Mouse (Mus musculus) CH12.LX (cell line): Measurements from ENCODE around the gene Slc22a17. TPM values are rescaled to one million over a fixed set of nuclear protein-coding genes. Genes with fewer than 3 reads are reported as not detected.

Source experiments
- DNase-seq: peaks from one replicate; pipeline ENCODE4 v3.0.0-alpha.2; 2013; ENCODE audit errors: extremely low read depth
- H3K27ac ChIP-seq: 2 replicates; pipeline ENCODE4 v1.5.1; 2012; ENCODE audit warnings: low read depth, mild to moderate bottlenecking, control low read depth, moderate library complexity; ENCODE audit not compliant: insufficient read depth
- H3K27me3 ChIP-seq: replicated peaks from 2 replicates; pipeline ENCODE3; 2012; ENCODE audit warnings: inconsistent platforms
- H3K36me3 ChIP-seq, 2 experiments: replicated peaks in 1 of 2; 2 replicates each; pipeline versions ENCODE3 to v1.6.1; 2012; ENCODE audit warnings: inconsistent platforms in 1 of 2, low read length in 1 of 2, mild to moderate bottlenecking in 1 of 2, mixed read lengths in 1 of 2, moderate library complexity in 1 of 2; ENCODE audit not compliant: control insufficient read depth in 1 of 2, insufficient read depth in 1 of 2
- H3K4me1 ChIP-seq, 2 experiments: 2 replicates each; pipeline ENCODE4 v1.6.1; 2012; ENCODE audit warnings: inconsistent platforms in 1 of 2, moderate library complexity in 1 of 2; ENCODE audit not compliant: insufficient read depth in 2 of 2, control insufficient read depth in 1 of 2
- H3K4me2 ChIP-seq: 2 replicates; pipeline ENCODE4 v1.6.1; 2012; ENCODE audit warnings: low read depth, mild to moderate bottlenecking, control low read depth; ENCODE audit not compliant: poor library complexity, insufficient read depth, severe bottlenecking
- H3K4me3 ChIP-seq, 3 experiments: fragments of 150-350 bp in 1 of 3; sonication (generic) in 1 of 3; replicated peaks in 1 of 3; 2 replicates each; pipeline versions ENCODE3 to v1.5.1; 2011 to 2012; ENCODE audit warnings: low read depth in 2 of 3, low read length in 2 of 3, mild to moderate bottlenecking in 2 of 3, moderate library complexity in 2 of 3, control low read depth in 1 of 3, improper control_type of control experiment in 1 of 3, inconsistent platforms in 1 of 3, mixed read lengths in 1 of 3; ENCODE audit not compliant: poor library complexity in 1 of 3
- H3K79me2 ChIP-seq: replicated peaks from 2 replicates; pipeline ENCODE4 v1.6.1; 2012; ENCODE audit warnings: mild to moderate bottlenecking, moderate library complexity; ENCODE audit not compliant: control insufficient read depth, poor library complexity, insufficient read depth, severe bottlenecking; ENCODE audit errors: extremely low read depth
- H3K9ac ChIP-seq: 2 replicates; pipeline ENCODE4 v1.6.1; 2012; ENCODE audit warnings: low read depth, mild to moderate bottlenecking, control low read depth, moderate library complexity; ENCODE audit not compliant: insufficient read depth
- H3K9me3 ChIP-seq: replicated peaks from 2 replicates; pipeline ENCODE3; 2012; ENCODE audit warnings: low read length, inconsistent platforms, mixed read lengths
- CTCF ChIP-seq, 2 experiments: IDR thresholded peaks in 1 of 2; conservative IDR thresholded peaks in 1 of 2; 2 replicates each; pipeline ENCODE4 v1.5.1; 2011 to 2012; ENCODE audit warnings: low read depth in 2 of 2, low read length in 2 of 2, improper control_type of control experiment in 1 of 2, inconsistent platforms in 1 of 2, mild to moderate bottlenecking in 1 of 2, moderate library complexity in 1 of 2
- ELF1 ChIP-seq: IDR thresholded peaks from 2 replicates; pipeline ENCODE4 v1.6.1; 2014; ENCODE audit warnings: low read depth, mild to moderate bottlenecking, inconsistent platforms, low read length, improper control_type of control experiment
- GABPA ChIP-seq: IDR thresholded peaks from 2 replicates; pipeline ENCODE4 v1.6.1; 2012; ENCODE audit warnings: low read depth, low read length, improper control_type of control experiment, inconsistent platforms; ENCODE audit not compliant: insufficient replicate concordance
- JUN ChIP-seq: IDR thresholded peaks from 2 replicates; pipeline ENCODE4 v1.6.1; 2011; ENCODE audit warnings: low read depth, mild to moderate bottlenecking, low read length, improper control_type of control experiment, moderate library complexity; ENCODE audit not compliant: insufficient read depth
- KAT2A ChIP-seq: IDR thresholded peaks from 2 replicates; pipeline ENCODE4 v1.6.1; 2012; ENCODE audit warnings: low read length, improper control_type of control experiment, inconsistent platforms; ENCODE audit not compliant: insufficient replicate concordance
- MAFK ChIP-seq: IDR thresholded peaks from 2 replicates; pipeline ENCODE4 v1.6.1; 2011; ENCODE audit warnings: low read length, improper control_type of control experiment; ENCODE audit not compliant: insufficient replicate concordance
- MAZ ChIP-seq: IDR thresholded peaks from 2 replicates; pipeline ENCODE4 v1.6.1; 2012; ENCODE audit warnings: low read depth, mild to moderate bottlenecking, inconsistent platforms, low read length, improper control_type of control experiment, moderate library complexity
- MEF2A ChIP-seq: IDR thresholded peaks from 2 replicates; pipeline ENCODE4 v1.6.1; 2014; ENCODE audit warnings: low read depth, mild to moderate bottlenecking, inconsistent platforms, low read length, improper control_type of control experiment, borderline replicate concordance
- MYC ChIP-seq: IDR thresholded peaks from 2 replicates; pipeline ENCODE4 v1.6.1; 2011; ENCODE audit warnings: low read depth, mild to moderate bottlenecking, improper control_type of control experiment, low read length
- NELFE ChIP-seq: IDR thresholded peaks from 2 replicates; pipeline ENCODE4 v1.6.1; 2011; ENCODE audit warnings: low read depth, low read length, improper control_type of control experiment
- PAX5 ChIP-seq: IDR thresholded peaks from 2 replicates; pipeline ENCODE4 v1.6.1; 2012; ENCODE audit warnings: low read length, inconsistent platforms, mixed read lengths
- POLR2A ChIP-seq: IDR thresholded peaks from 2 replicates; pipeline ENCODE4 v1.6.1; 2011; ENCODE audit warnings: low read depth, mild to moderate bottlenecking, improper control_type of control experiment, low read length
- POLR2AphosphoS2 ChIP-seq: IDR thresholded peaks from 2 replicates; pipeline ENCODE4 v1.6.1; 2011; ENCODE audit warnings: low read depth, low read length, improper control_type of control experiment
- RAD21 ChIP-seq: IDR thresholded peaks from 2 replicates; pipeline ENCODE4 v1.6.1; 2011; ENCODE audit warnings: low read depth, mild to moderate bottlenecking, low read length, improper control_type of control experiment, moderate library complexity
- SIN3A ChIP-seq: IDR thresholded peaks from 2 replicates; pipeline ENCODE4 v1.6.1; 2012; ENCODE audit warnings: low read length, improper control_type of control experiment, inconsistent platforms
- TBP ChIP-seq: conservative IDR thresholded peaks from 2 replicates; pipeline ENCODE4 v1.6.1; 2011; ENCODE audit warnings: low read depth, low read length, improper control_type of control experiment
- TCF12 ChIP-seq: IDR thresholded peaks from 2 replicates; pipeline ENCODE4 v1.6.1; 2014; ENCODE audit warnings: low read depth, mild to moderate bottlenecking, inconsistent platforms, low read length, improper control_type of control experiment
- USF1 ChIP-seq: IDR thresholded peaks from 2 replicates; pipeline ENCODE4 v1.6.1; 2014; ENCODE audit warnings: low read depth, mild to moderate bottlenecking, inconsistent platforms, low read length, improper control_type of control experiment
- USF2 ChIP-seq: conservative IDR thresholded peaks from 2 replicates; pipeline ENCODE4 v1.6.1; 2011; ENCODE audit warnings: low read depth, low read length, improper control_type of control experiment
- ZKSCAN1 ChIP-seq: IDR thresholded peaks from 2 replicates; pipeline ENCODE4 v1.6.1; 2012; ENCODE audit warnings: low read depth, inconsistent platforms, low read length, improper control_type of control experiment, borderline replicate concordance
- ZMIZ1 ChIP-seq: IDR thresholded peaks from 2 replicates; pipeline ENCODE4 v1.6.1; 2012; ENCODE audit warnings: low read depth, mild to moderate bottlenecking, inconsistent platforms, low read length, improper control_type of control experiment
- dilution Hi-C: fragments of 300-500 bp; cut with MboI; formaldehyde crosslinking; loops from 2 replicates; pipeline ENCODE4 v1.14.3; 2020; ENCODE audit warnings: low sequenced_read_pairs; ENCODE audit not compliant: extremely low pct_unique_long_range_greater_than_20kb, extremely low pct_ligation_motif_present
- in situ Hi-C: fragments of 300-500 bp; cut with MboI; formaldehyde crosslinking; loops from 3 replicates; pipeline ENCODE4 v1.14.3; 2019; ENCODE audit warnings: low sequenced_read_pairs, low pct_ligation_motif_present, low pct_unique_long_range_greater_than_20kb, mixed read lengths
- polyA plus RNA-seq: library from polyadenylated mRNA; unstranded; fragments of >175 nt; gene quantifications from 2 replicates; pipeline ENCODE4 v1.2.1, GENCODE M21; 2012; ENCODE audit warnings: low read depth; ENCODE audit not compliant: insufficient read length
- total RNA-seq, 2 experiments: library from RNA; depleted of rRNA; stranded (reverse); fragments of 300-350 nt in 1 of 2; fragments of >200 nt in 1 of 2; gene quantifications; 2 replicates each; pipeline ENCODE4 v1.2.3; 2012 to 2014

Gene Slc22a17
- total and polyA plus RNA-seq, 3 experiments: 0.04 to 1.1 (median 0.34) TPM

DNA sequence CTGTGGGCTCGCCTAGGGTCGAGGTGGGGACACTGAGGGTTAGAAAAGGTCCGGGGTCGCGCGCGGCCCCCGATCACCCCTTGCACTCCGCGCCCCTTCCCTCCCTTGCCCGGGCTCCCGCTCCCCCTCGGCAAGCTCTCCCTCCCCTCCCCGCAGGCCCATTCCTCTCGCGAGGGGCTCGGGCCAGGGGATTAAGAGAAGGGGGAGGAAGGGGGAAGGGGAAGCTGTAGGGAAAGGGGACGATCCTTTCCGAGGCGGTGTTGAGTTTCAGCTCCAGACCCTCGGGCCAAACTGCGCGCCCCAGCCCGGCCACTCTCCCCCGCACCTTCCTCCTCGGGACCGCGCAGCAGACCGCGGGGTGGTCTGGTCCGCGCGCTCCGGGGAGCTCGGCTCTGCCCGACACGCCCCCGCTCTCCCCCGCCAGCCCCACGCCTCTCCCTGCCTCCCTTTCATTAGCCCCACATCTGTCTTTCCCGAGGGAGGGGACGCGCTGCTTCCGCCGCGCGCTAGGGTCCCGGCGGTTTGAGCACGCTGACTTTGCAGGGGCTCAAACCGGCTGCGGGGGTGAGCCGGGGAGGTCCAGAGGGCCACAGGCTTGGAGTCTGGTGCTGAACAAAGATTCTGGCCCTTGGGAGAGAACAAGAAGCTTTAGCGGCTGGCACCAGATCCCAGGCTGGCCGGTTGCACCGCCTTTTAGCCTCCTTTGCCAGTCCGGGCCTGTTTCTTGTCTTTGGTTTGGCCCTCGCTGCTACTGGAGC lies 13.6 kb upstream of the Slc22a17 start:
- TF ChIP-seq KAT2A (no peak), ELF1 (no peak), MYC (no peak), MAFK (no peak)
- no peak overlapping the region for H3K4me2 ChIP-seq
- peaks cover 90% of the 10 kb centered on the region for H3K27me3 ChIP-seq
- in situ Hi-C loops: no loop called here
- no peaks in the 10 kb centered on the region for H3K36me3 ChIP-seq
- peaks cover 0 to 5% of the 10 kb centered on the region in 2 experiments; a peak in 1 of 4 replicates for H3K4me1 ChIP-seq
- peaks cover 4% of the 10 kb centered on the region for H3K9me3 ChIP-seq
- DNase-seq: no peak
- dilution Hi-C loops: no loop called here
- H3K27ac ChIP-seq: no peak overlapping the region
- H3K9ac ChIP-seq: no peak overlapping the region
- H3K79me2 ChIP-seq: no peaks in the 10 kb centered on the region
- H3K4me3 ChIP-seq: no peak overlapping the region

DNA sequence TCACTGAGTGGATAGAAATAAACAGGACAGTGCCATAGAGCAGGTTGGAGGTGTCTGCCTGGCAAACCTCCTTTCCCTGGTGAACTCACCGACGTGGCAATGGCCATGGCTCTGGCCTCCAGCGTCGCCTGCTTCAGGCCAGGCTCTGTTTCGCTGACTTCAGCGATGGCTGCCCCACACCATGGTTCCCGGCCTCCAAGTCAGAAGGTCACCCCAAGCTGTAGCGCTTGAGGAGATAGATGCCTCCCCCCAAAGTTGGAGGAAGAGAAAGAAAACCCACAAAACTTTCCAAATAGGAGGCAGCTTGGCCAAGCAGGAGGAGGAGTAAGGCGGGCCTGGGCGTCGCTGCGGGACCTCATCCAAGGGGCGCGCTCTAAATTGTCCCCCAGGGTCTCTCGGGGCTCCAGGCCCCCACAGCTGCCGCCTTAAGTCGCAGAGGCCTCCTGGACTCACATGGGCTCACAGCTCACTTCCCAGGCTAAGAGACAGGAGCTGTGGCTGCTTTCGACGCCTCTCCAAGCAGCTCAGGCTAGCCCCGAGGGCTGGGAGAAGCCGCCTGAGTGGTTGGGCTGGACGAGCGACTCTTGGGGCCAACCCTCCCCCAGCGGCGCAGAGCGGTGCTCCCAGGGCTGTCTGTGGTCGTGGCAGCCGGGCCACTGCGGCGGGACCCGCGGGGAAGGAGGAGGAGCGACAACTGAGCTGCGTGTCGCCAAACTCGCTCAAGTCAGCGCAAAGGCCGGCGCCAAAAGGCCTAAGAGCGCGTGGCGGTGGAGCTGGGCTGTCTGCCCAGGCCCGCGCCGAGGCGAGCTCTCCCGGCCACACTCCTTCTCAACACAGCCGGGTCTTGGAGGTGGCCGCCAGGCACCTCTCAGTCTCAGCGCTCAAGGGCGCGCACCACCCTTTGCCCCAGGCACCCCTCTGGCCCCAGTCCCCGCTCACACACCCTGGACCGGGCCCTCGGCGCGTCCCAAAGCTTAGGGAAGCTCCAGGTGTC lies 12.7 kb upstream of the Slc22a17 start, which contains the start of gene Efs:
Gene Efs (minus strand): TSS at position 778 of the 994 bp plus-strand sequence.
- H3K4me1 ChIP-seq: peaks cover 0 to 5% of the 10 kb centered on the region in 2 experiments; a peak in 1 of 4 replicates
- no peaks in the 10 kb centered on the region for H3K36me3 ChIP-seq
- H3K27me3 ChIP-seq: peaks cover 94% of the 10 kb centered on the region
- H3K9ac ChIP-seq: no peak within 1 kb of the TSS
- no peak within 1 kb of the TSS for H3K27ac ChIP-seq
- no peak within 1 kb of the TSS for H3K4me2 ChIP-seq
- in situ Hi-C loops: no loop called here
- no peak within 1 kb of the TSS for H3K4me3 ChIP-seq
- peaks cover 4% of the 10 kb centered on the region for H3K9me3 ChIP-seq
- no peak for DNase-seq
- no peaks in the 10 kb centered on the region for H3K79me2 ChIP-seq
- no peak for TF ChIP-seq PAX5
- TF ChIP-seq TCF12: no peak
- TF ChIP-seq MYC: no peak
- no peak for TF ChIP-seq JUN
- no peak for TF ChIP-seq POLR2AphosphoS2
- TF ChIP-seq KAT2A: no peak
- TF ChIP-seq MAZ: no peak
- no peak for TF ChIP-seq NELFE
- TF ChIP-seq USF2: no peak
- no peak for TF ChIP-seq RAD21
- TF ChIP-seq ZKSCAN1: no peak
- no peak for TF ChIP-seq ZMIZ1
- TF ChIP-seq SIN3A: no peak
- TF ChIP-seq USF1: no peak
- no peak for TF ChIP-seq MEF2A
- TF ChIP-seq TBP: no peak
- TF ChIP-seq GABPA: no peak
- TF ChIP-seq CTCF (conservative IDR thresholded peaks at IDR 0.05 in 1 of 2, IDR thresholded peaks at IDR 0.05 in 1 of 2; ENCODE audit: low read depth in 2 of 2, low read length in 2 of 2): no peak
- no peak for TF ChIP-seq POLR2A
- dilution Hi-C loops: no loop called here
